Mouse (Mus musculus): ENCODE measurements at regions not wholly inside any gene's neighbourhood (a gene's known extent, or its start where the extent isn't known, plus 50 kb on each side); places are given as distances from the start of the nearest gene placed in this dataset.

DNA sequence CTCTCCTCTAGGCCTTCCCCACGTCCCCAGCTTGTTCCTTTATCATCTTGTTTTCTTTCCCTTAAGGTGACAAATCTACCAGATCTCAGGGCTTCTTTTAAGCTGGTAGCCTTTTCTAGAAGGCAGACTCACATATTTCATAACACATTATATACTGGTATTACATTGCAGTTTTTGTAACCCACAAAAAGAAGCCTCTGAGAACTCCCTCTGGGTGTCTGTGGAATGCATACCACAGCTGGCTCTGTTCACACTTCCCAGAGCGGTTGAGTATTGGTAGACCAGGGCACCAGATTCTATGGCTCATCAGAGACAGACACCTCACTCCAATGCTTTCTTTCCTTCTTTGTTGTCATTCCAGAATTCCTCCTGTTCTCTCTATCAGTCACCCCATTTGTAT lies 336.4 kb downstream of the Fam84a start:
- no peak for DNase-seq

DNA sequence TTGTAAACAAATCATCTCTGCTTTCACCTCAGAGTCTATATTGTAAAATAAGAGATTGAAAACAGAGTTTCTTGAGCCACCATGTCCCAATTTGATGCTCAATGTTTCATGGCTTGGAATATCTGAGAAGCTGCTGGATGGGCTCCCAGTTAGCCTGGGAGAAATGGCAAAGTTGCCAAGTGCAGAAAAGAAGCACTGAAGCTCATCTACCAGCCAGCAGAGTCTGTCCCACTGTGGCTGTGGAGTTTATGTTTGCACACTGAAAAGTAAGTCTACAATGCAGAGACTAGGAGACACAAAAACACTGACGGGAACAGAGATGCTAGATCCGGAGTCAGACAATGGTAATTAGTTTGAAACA lies 341.7 kb downstream of the Fam84a start:
- no peak for DNase-seq

DNA sequence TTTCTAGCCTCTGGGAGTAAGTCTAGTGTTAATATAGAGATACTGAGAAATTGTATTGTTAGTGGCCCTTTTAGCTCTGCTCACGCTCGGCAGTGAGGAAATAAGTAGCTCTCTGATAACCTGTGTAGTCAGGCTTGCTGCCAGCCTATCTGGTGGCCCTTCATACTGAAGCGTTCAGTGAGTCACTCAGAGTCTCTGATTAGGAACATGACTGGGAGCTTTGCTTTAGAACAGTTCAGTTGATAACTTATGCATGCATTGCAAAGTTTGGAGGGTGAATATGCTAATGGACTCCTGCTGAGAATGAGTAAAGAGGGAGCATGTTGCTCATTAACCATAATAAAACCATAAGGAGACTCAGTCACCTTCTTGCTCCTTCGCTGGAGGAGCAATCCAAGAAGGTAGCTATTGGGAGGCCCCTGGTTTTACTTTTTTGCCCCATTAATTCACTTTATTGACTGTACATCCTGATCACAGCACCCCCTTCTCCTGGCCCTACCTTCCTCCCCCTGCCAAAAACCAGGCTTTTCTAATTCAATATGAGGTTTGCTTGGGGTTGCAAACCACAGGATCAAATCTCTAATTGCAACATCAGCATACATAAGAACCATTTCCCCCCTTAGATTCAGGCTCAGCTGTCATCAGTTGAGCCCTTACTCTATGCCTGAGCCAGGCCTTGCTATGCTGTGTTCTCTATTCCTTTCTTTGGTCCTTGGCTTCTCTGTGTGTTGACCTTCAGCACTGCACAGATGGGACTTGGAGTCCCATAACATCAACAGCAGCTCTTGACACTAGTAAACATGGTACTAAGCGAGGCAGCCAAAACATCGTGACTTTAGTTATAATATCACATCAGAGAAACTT lies 342.3 kb downstream of the Fam84a start:
- DNase-seq, result peak; percentile 32

DNA sequence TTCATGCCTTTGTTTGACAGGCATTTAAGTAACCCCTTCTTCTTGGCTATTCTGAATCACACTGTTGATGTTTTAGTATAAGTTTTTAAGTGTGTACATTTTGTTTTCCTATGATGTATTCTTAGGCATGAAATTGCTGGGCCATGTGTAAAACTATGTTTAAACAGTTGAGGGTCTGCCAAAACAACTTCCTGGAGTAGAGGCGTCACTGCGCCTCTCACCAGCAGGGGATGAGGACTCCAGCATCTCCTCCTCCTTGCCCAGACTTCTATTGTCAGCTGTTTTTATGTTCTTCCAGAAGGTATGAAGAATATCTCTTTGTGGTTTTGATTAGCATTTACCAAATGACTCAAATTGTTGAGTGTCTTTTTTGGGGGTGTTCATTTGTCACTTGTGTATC lies 372.1 kb downstream of the Fam84a start:
- no peak for DNase-seq

DNA sequence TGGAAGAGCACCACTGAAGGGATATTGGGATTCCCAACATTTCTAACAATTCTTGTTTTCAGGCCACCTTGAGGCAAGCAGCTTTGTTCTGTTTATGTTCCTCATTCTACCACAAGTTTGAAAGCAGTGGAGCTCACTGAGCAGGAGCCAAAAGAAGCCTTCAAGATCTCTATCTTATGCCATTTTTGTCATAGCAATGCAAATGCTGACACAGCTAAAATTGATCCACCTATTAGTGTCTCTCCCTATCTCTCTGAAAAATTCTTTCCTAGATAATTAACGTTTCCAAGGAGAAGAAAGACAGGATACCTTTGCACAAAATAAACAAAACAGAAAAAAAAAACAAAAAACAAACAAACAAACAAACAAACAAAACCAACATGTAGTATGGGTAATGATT lies 375.2 kb downstream of the Fam84a start:
- DNase-seq, result no peak

DNA sequence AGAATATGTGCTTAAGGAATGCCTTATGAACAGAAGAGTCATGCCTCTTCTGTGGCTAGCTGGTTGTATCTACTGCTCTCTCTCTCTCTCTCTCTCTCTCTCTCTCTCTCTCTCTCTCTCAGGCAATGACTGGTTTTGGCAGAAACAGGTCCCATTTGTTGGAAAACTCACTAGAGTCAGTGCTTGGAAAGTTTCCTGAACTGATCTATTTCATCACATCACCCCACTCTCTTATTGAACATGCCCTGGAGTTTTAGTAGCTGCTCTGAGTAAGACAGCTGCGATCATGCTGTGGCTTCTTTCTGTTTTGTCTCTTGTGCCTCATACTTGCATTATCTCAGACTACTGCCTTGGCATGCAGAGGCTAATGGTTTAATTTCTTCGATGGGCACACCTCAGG lies 382.2 kb downstream of the Fam84a start:
- no peak for DNase-seq

DNA sequence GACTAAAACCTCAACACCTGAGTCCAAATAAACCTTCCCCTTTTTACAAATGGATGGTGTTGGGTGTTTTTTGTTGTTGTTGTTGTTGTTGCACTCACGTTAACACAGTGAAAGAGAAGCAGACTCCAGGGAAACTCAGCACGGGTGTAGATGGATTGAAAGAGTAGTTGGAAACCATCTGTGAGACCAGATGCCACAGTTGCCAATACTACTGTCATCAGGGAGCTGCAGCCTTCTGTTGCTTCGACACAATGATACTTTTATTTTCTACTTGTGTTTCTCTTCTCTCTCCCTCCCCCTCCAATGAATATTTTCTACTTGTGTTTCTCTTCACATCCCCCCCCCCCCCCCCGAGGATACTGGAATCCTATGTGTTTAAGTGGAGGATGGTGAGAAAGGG lies 382.7 kb downstream of the Fam84a start:
- no peak for DNase-seq

DNA sequence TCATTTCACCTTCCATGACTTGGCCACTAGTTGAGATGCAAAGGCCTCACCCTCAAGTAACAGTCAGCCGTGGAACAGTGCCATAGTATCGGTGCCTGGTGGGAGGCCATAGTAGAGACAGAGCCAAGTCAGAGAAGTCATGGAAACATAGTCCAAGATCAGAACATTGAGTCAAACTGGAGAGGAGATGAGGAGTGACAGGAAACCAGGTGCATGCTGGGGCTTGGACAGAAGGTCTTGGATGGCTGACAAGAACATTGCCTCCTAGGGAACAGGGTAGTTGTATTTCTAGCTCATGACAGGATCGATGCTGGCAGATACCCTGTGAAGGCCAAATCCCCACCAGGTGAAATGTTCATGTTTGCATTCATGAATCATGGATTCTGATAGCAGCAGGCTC lies 385.4 kb downstream of the Fam84a start:
- no peak for DNase-seq

DNA sequence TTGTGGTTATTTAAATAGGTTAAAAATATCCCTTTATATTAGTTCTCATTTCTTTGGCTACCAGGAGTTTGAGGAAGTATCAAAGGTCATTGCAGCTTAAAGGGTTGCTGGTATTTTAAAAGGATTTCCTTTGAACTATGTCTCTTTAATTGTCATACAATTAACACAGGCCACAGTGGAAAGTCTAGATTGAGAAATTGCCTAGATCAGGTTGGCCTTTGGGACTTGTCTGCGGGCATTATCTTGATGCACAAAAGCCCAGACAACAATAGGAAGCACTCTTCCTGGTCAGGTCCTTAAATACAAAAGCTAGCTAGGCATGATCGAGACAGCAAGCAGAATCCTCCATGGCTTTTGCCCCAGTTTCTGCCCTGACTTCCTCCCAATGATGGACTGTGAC lies 398.0 kb downstream of the Fam84a start:
- DNase-seq, result no peak

DNA sequence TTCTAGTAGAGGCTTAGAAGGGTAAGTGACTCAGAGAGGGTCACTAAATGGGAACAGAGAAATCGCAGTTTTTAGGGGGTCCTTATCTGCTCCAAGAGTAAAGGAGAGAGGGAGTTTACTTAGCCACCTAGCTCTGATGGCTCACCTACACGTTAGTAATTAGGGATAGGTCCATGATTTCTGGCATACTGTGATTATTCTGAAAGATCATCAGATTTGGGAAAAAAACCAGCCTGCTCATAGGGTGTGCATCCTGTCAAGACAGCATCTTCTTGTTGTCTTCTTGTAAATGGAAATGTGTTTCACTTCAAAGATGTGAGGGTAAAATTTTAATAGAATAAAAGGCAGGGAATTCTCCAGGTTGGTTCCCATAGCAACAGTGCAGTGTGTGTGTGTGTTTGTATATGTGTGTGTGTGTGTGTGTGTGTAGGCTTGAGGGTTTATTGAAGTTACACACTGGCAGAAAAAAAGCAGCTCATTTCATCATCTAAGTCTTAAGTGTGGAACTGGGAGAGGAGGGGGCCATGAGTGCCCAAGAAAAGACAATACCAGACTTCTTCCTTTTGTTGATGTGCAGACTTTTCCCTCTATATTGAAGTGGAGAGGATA lies 407.4 kb downstream of the Fam84a start:
- no peak for DNase-seq

DNA sequence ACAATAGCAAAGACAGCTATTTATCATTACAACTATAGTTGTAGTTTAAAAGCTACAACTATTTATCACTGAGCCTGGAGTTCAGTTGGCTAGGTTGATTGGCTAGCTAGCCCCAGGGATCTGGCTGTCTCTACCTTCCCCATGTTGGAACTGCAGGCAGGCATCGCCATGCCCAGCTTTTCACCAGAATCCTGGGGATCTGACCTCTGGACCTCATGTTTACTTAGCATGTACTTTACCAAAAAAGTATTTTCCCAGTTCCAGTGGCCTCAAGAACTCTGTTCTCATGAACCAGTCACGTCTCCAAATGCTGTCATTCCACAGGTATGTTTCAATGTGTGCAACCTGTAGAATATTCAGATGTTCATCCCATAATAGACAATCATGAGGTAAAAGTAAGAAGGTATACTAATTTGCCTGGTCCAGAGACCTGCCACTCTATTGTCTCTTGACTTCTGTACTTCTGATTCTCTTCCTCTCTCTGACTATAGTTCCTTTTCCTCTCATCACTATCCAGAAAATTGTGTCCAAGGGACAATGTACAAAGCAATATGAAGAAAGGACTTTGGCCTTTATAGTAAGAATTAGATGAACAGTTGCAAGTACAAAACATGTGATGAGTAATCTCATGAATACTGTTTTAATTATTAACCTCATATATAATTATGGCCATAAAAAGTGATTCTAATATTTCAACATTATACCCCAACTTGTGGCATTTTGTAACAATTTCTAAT lies 421.8 kb downstream of the Fam84a start:
- DNase-seq, result no peak

DNA sequence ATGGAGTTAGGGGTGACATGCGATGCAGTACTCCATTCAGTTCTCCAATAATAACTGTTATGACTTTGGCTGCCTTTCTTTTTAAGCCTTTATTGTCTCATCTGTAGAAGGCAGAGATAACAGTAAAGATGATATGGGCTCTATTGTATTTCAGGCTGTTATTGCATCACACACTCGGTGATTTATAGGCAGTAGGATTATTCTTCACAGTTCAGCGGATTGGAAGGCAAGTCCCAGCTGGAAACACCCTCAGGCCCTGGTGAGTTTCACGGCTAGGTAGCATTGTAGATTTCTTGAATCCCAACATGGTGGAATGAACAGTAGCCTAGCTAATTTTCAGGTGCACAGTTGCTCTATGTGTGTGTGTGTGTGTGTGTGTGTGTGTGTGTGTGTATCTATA lies 422.9 kb downstream of the Fam84a start:
- no peak for DNase-seq

DNA sequence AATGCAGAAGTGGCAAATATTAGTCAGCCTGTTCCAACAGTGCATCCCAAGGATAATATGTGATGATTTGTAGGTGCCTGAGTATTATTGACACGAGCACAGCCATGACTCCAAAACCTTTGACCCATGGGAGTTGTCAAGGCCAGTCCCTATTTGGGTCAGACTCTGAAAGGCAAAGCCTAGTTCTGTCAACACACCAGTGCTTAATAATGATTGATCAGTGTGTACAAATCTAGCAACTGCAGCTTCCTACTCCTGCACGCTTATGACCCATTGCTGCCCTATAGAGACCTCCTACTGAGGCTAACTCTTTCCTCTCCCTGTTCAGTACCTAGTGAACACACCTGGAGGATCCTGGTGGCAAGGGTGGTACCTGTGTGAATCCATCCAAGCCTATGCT lies 427.3 kb downstream of the Fam84a start:
- DNase-seq, result no peak

DNA sequence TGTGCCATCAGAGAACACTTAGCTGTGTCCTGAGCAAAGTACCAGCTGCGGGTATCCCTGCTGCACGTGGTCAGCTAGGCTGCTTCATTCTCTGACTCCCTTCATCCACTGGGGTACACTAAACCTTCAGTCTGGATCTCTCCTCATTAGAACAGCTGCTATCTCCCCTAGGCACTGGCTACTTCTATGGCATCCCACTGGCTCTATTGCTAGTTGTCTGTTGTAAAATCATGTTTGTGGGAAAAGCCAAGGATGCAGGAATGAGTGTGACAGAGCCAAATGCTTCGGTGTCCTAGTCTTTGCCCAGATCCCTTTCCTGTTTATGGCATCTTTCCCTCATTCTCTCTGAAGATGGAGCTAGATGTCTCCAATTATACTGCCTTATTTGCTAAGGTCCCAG lies 440.9 kb downstream of the Nbas start:
- no peak for DNase-seq

DNA sequence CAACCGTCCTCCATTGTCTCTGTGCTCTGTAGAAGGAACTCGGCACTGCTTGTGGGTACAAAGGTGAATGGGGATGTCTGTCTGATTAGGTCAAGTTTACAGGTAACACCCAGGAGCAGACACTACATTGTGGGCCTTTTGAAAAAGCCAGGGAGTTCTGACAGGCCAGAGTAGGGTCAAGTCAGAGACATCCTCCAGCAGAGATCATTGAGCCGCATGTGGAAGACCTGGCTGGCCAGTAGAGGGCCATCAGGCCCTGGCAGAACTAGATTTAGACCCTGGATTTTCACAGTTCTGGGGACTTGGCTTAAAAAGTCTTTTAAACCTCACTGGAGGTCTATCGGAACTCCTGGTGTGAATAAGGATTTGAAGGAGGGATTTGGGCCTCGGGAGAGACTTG lies 438.8 kb downstream of the Nbas start:
- no peak for DNase-seq

DNA sequence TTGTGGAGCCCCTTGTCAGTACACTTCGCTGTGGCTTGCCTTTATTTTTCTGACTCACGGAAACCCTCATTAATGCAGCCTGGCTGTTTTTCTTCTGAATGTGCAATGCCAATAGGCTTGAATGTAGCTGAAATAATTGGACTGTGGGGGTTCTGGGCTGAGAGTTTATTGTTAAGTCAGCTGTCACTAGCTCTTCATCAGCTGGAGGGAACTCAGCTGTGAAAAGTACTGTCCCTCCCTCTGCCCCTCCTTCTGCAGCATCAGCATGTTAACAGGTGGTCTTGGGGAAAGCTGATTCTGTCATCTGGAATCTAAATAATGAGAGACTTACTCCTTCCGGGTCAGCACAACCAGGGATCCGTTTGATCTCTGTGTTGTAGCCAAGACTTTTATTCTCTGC lies 437.6 kb downstream of the Nbas start:
- no peak for DNase-seq

DNA sequence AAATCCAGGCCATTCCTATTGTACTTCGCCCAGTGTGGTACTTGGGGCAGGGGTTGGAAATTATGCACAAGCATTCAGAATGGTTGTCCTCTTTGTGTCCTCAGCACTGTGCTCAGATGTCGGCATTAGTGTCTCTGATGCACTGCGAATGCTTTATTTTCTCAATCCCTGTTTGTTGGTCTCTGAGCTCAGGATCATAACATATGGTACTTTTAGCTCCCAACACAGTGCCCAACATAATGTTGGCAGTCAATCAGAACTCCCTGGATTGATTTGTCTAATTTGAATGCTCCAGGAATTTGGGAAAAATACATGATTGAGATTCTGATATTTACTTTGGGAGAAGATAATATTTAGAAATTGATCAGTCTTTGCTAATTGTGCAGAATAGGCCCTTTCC lies 434.7 kb downstream of the Nbas start:
- DNase-seq, result no peak

DNA sequence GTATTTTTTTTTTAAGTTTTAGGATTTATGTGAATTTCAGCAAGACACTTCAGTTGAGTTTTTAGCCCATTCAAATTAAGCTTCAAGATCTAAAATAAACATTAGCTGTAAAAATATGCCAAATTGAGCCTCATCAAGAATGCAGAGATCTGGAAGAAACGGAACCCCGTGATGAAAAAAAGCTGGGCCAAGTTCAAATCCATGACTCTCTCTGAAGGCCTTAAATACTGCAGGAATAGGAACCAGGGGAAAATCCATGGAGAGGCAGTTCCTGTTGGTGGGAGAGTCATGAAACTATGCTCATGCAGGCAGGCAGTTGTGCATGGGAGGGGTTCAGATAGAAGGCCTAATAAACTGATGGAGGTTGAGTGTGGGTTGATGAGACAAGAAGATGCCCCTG lies 430.9 kb downstream of the Nbas start:
- DNase-seq, result no peak

DNA sequence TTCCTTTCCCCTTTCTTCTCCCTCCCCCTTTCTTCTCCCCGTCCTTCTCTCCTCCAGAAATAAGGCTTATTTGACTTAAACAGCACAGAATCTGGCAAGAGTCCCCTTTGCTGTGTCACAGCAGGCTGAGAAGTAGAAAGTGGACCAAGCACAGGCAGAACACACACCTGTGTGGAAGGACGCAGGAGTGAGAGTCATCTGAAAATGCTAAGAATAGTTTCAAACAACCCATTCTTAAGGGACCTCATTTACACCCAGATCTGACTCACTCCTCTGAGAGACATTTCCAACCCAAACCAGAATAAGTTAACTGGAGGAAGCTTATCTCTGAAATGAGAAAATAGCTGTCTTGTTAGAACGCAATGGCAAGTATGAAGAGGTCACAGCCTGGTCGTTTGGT lies 429.9 kb downstream of the Nbas start:
- no peak for DNase-seq

DNA sequence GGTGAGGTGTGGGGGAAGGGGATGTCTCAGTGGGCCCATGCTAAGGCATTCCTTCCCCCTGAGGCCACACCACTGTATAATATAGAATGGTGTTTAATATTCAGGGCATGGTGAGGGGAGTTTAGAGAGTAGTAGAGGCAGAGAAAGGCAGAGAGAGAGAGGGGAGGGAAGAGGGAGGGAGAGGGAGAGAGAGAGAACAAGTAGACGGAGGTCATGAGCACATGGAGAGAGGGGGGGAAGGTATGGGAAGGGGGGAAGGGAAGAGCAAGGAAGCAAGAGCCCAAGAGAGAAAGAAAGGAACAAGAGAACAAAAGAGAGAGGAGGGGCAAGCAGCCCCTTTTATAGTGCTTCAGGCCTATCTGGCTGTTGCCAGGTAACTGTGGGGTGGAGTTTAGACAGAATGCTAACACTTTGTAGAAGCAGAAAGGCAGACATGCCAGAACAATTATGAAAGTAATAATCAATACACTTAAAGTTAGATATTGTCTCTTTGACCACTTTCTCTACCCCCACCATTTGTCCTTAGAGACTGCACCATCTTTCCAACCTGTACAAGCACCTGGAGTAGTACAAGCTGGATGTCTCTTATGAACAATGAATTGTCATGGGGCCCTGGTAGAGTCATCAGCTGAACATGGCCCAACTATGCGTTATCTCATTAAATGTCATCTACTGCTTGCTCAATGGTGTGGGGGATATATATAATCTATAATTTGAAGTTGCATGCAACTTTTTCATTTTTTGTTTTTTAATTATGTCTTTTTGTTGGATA lies 422.6 kb downstream of the Nbas start:
- DNase-seq, result no peak

DNA sequence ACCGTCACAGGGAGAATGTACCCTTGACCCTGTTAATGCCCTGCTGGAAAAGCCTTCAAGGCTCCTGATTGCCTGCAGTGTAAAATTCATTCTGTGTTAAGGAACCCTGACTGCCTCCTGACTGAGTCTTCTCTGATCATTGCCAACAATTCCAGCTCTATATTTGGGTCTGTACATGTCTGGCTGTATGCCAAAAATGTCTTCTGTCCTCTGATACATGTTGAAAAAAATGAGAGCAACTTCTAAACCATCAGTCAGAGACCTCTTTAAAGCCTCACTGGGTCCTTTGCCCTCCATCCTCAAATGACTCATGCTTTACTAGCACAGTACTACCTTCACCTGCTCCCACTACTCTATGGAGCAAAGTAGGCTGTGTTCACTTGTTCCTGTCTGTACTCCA lies 408.3 kb downstream of the Nbas start:
- no peak for DNase-seq

DNA sequence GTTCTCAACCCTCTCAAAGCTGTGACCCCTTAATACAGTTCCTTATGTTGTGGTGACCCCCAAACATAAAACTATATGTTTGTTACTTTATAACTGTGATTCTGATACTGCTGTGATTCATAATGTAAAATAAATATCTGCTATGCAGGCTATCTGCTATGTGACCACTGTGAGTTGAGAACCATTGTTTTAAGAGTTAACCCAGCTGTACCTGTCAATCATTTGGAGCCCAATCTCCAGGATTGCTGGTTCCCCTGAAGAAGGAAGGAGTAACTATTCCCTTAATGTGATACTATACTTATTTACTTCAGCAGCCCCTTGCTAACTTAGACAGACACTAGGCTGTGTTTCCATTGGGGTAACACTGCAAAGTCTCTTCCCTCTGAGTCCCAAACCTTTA lies 400.5 kb downstream of the Nbas start:
- no peak for DNase-seq

DNA sequence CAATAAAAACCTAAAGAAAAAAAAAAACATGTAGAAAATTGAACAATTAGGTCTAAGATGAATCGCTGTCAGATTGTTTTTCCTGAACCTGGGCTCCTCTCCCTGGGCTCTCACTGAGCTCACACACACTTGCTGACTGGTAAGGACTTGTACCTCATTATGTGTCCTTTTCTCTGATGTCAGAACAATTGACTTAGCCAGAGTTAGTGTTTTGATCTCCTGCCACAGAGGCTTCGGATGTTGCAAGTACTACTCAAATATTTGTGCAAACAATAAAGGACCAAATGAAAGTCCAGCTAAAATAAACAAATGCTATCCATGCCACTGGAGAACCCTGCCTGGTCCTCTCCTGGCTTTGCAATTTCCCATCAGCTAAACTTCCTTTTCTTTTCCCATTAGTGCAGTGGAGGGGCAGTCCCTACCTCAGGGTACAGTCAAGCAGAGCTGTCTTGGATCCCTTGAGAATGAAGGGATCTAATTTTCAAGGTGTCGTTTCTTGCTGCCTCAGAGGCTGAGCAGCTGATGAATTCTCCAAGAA lies 399.6 kb downstream of the Nbas start:
- no peak for DNase-seq
